Mouse (Mus musculus): ENCODE data around the gene Cep250.
A peak's percentile ranks its signal among the peaks of the same experiment; 100 is the strongest.
"Not testable (repeated sequence)": the region's sequence is repeated elsewhere in the genome, so short reads cannot be mapped to it uniquely, and the experiment has no call there.

The Cep250 gene

DNA sequence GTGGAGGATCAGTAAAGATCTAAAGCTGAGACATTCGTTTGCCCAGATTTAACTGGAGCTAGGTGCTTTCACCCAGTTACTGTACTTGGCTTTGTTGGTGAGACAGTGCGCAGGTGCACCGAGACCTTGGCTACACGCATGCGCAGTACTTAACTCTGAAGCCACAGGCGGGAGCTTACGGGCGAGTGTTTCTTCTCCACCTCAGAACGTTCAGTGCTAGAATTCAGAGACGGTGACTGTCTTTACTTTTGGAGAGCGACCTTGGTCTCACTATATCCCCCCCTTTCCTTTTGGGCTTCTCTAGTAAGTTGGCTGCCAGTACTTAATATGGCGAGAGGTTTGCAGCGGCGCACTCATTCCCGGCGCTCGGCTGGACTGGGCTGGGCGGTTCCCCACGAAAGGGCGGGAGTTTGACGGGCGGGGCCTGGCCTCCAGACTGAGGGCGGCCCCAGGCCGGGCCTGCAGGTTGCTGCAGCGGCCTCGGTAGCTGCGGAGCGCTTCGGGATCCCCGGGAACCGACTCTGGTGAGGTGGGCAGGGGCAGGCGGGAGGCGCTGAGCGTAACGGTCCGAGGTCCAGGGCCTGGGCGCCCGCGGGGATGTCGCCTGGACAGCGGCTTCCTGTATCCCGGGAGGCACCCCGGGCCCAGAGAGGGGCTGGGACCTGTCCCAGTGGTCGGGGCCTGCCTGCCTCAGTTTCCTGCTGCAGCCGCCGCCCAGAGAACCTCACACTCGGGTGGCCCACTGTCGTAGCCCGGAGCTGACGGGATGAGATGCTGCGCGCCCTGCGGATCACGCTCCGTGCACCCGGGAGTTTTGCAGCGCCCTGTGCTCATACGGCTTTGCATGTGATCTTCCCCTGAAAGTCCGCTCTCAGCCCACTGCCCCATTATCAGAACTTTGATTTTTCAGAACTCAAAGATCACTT lies at the start of gene Cep250:
Gene Cep250, plus strand, starts transcription at position 325 of the 926 bp plus-strand sequence.
- DNase-seq (ENCODE audit: low spot score), result peak; percentile 88

- no peak for DNase-seq (ENCODE audit: low spot score)
Observed at GRCm38 (mm10) chr2:155914684-155915083, 41.6 kb upstream of the Cep250 start.

DNA sequence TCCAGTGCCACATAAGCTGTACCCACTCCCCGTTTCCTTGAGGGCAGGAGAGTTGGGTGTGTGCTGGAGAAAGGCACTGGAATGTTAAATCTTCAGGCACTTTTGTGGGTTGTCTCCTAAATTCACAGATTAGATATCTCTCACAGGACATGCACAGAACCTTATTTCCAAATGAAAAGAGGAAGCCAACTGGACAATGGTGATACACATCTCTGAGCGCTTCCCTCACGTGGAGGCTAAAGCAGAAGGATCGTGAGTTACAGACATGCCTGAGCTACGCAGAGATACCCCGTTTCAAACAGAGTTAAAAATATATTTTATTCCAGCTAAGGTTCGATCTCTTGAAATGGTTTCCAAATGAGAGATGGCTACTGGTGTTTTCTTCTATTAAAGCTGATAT lies 33.1 kb upstream of the Cep250 start:
- no peak for DNase-seq (ENCODE audit: low spot score)

- not testable (repeated sequence) for DNase-seq (ENCODE audit: low spot score)
Observed at GRCm38 (mm10) chr2:155925213-155925612, 31.0 kb upstream of the Cep250 start.

DNA sequence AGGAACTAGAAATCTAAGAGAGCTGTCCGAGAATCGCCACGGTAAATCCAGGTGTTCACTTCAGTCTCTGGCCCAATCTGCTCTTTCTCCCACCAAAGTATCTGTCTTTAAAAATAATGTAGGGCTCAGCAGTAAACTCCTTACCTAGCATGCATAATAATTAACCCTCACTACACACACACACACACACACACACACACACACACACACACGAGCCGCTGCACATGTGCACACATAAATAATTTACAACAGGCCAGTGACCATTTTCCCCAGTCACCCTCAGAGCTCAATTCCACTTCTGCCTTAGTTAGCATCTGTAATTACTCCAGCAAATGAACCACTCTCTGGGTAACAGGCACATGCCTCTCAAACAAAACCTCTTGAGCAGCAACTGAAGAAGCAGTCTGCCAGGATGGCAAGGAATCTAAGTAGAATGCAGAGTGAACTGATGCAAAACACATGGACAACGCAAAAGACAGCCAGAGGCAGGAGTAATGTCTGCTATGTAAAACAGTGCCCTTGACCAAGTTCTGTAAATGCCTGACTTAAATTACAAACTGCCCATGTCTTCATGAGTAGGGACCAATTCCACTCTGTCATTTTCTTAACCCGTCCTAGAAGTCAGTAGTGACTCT lies 27.4 kb upstream of the Cep250 start:
- no peak for DNase-seq (ENCODE audit: low spot score)

DNA sequence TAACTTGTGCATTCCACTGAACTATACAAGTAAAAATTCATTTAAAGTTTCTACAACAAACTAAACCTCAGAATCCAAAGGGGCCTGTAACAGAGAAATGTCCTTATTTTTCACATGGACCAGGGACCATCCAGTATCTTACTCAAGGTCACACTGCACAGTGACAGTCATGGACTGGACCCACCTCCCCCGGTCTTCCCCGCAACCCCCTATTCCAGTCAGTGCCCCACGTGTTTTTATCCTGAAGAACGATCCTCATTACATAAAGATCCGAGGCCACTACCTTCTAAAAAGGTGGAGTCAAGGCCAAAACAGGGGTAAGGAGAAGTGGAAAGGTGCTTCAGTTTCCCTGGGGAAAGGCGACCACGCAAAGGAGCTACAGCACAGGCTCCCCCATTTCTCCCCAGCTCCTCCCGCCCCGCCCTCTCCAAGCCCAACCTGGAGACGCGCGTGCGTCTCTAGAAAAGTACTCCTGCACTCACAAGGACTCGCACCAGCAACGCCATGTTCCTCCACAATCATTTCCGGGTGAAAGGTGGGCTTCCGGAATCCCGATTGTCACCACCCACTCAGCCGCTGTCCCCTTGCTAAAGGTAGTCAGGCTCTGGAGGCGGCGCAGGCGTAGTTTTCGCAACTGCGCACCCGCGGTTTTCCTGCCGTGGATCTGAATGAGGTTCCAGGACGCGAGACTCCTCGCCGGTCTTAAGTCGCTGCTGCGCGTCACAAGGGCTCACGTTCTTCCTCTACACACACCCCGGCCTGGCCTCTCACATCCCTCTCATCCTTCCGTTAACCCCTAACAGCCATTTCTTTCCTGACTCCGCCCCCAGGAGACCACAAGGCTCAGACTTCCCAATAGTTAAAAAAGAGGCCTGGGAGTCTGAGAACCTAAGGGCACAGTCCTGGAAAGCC lies 26.5 kb upstream of the Cep250 start, which contains the start of gene Uqcc1:
Gene Uqcc1, minus strand, starts transcription at position 780 of the 912 bp plus-strand sequence.
- peak; percentile 95 for DNase-seq (ENCODE audit: low spot score)

GRCm38 (mm10) chr2:155939897-155940529 lies 16.2 kb upstream of the Cep250 start:
- no peak for DNase-seq (ENCODE audit: low spot score)

GRCm38 (mm10) chr2:155940681-155941080 lies 15.6 kb upstream of the Cep250 start, which contains the start of gene Gm15557:
Gene Gm15557, plus strand, starts transcription at chr2:155940728.
- DNase-seq (ENCODE audit: low spot score), result no peak

- DNase-seq (ENCODE audit: low spot score), result no peak
Observed at GRCm38 (mm10) chr2:155941697-155942442, 14.4 kb upstream of the Cep250 start.

DNA sequence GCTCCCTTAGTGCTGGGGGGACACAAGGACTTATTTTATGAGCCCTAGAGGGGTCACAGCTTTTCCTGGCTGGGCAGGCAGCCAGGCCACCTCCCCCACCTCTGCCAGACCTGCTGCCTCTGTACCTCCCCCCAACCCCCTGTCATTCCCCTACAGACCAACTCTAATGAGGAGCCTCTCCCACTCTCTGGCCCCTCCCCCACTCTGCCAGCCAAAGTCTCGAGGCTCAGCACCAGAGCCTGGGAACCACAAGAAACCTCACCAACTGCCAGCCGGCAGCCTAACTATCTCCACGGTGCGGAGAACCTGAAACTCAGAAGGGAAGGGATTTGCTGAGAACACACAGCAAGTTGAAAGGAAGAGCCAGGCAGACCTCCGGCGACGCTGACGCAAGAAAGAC lies 12.8 kb upstream of the Cep250 start:
- no peak for DNase-seq (ENCODE audit: low spot score)

DNA sequence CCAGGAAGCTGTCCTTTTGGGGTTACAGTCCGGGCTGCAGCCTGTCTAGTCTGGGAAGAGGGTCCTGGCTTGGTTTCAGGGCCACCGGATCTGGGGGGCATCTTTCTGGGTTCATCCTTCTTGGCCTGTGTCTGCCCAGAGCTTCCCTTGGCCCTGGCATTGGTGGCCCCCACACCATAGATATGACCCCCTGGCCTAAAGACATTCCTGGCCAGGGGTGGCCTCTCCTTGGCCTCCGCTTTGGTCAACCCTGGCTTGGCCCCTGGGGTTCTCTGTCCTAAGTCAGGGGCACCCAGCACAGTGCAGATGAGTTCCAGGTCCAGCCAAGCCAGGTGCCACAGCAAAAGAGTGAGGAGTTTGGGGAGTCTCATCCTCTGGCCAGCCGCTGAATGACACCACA lies 11.6 kb upstream of the Cep250 start:
- no peak for DNase-seq (ENCODE audit: low spot score)

- DNase-seq (ENCODE audit: low spot score), result no peak
Observed at GRCm38 (mm10) chr2:155945124-155945523, 11.1 kb upstream of the Cep250 start, which contains the start of gene Gdf5. Gene Gdf5, minus strand, starts transcription at chr2:155945367.

GRCm38 (mm10) chr2:155945580-155945979 lies 10.7 kb upstream of the Cep250 start:
- DNase-seq (ENCODE audit: low spot score), result no peak

- DNase-seq (ENCODE audit: low spot score), result peak; percentile 56
Observed at GRCm38 (mm10) chr2:155946069-155946468, 10.2 kb upstream of the Cep250 start.

GRCm38 (mm10) chr2:155946499-155946898 lies 9.8 kb upstream of the Cep250 start:
- no peak for DNase-seq (ENCODE audit: low spot score)

DNA sequence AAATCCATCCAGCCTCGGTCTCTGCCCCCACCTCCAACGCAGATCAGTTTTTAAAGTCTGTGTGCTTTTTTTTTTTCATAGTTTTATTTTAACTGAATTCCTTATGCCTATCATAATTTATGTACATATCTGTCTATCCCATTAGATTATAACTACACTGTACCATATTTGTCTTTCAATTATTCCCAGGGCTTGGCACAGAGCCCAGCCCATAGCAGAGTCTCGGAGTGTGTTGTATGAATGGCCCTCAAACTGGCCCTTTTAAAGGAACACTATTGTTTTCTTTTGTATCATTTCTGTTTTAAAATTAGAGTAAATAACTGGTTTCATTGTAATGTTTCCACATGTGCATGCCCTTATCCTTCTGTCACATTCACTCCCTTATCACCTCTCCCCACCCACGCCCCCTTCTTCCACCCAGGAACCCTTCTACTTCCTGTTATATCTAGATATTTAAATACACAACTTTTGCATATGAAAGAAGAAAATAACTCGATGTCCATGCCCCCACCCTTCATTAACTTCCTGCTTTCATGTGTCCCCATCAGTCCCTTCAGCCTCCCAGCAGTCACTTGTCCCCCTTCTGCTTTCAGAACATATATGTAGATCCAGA lies 8.8 kb upstream of the Cep250 start:
- DNase-seq (ENCODE audit: low spot score), result no peak

GRCm38 (mm10) chr2:155949362-155949761 lies 6.9 kb upstream of the Cep250 start:
- no peak for DNase-seq (ENCODE audit: low spot score)

DNA sequence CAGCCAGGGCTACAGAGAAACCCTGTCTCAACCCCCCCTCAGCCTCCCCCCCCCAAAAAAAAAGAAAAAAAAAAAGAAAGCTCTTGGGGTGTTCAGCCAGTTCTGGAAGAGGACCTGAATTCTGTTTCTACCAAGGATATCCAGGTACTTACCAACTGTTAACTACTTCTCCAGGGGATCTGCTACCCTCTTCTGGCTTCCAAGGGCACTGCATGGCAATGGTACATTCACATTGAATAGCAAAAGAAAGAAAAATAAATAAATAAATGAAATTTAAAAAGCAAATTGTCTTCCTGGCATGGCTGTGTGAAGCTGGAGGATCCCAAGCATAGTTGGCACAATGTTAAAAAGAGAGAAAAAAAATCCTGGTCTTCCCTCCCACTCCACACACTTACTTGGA lies 4.3 kb upstream of the Cep250 start:
- DNase-seq (ENCODE audit: low spot score), result peak; percentile 15

DNA sequence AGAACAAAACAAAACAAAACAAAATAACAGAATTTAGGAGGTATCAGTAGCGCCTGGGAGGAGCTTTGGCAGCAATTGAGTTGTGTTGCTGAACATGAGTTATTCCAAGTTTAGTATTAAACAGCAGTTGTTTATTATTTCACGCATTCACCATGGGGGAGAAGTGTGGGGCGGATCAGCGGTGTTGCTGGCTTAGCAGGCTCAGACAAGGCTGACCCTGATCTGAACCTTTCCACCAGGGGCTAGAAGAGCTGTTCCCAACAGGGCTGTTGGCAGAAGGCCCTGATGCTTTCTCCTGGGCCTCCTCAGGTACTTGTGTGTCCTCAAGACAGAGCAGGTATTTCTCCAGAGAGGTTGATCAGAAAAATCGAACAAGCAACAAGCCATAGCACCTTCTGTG lies 3.7 kb downstream of the Cep250 start:
- no peak for DNase-seq (ENCODE audit: low spot score)

GRCm38 (mm10) chr2:155961862-155962261 lies 5.6 kb downstream of the Cep250 start:
- DNase-seq (ENCODE audit: low spot score), result no peak
